ENCODE assay signal across 26 mouse cellular contexts in the genomic region with DNA sequence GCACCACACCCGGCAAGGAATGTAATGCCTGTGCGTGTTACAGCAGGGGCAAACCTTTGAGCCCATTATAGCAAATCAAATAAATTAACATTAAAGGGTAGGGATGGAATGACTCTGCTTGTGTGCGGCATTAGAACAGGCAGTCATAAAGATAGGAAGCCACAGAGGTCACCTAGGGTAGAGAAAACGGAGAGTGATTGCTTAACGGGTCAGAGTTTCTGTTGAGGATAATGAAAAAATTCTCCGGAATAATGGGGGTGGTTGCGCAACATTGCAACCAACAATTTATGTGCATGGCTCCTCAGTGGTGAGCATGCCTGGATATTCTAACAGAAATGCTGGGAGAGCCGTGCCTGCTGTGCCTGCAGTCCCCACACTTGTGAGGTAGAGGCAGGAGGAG. TPM values are rescaled to one million over a fixed set of nuclear protein-coding genes. Genes with fewer than 3 reads are reported as not detected.
DNase-seq lines count a peak whose midpoint lies in the region; ATAC-seq and TF ChIP-seq lines count a peak whose summit lies in the region.
"Had no signal": no experiment of that assay in that cellular context is flagged by ENCODE, and none has a peak within 500 bp of the region (broad histone marks: within the 10 kb centered on the region; RNA-seq: fewer than 3 reads in every experiment).

No protein-coding gene starts in this region.

- H3K4me1 ChIP-seq in liver, adult 2 months (ENCODE audit: control insufficient read depth, insufficient read depth, low read length), result no peaks in the 10 kb centered on the region; the same call in 1 of the 2 replicates
- H3K4me1 ChIP-seq in liver, embryonic 11.5 days (replicated peaks; ENCODE audit: control insufficient read depth, insufficient read depth, low read length), result no peaks in the 10 kb centered on the region
- H3K4me1 ChIP-seq in intestine, embryonic 14.5 days (replicated peaks; ENCODE audit: control insufficient read depth, insufficient read depth, low read length), result no peaks in the 10 kb centered on the region
- H3K4me1 ChIP-seq in midbrain, embryonic 10.5 days, result peaks cover 7% of the 10 kb centered on the region
- H3K4me1 ChIP-seq: forebrain, embryonic 12.5 days; heart, embryonic 15.5 days; stomach, embryonic 15.5 days had no signal

- DNase-seq in adrenal gland, adult 8-10 months, result peak; percentile 33
- no peak for DNase-seq in adrenal gland, adult 18-20 months (ENCODE audit: low spot score in 2 of 2)
- peak; percentile 60 for DNase-seq in liver, adult 2 months (ENCODE audit: extremely low read depth, low read depth, low spot score)
- no peak for DNase-seq in liver, embryonic 11.5 days (ENCODE audit: low spot score)
- no peak for DNase-seq in intestine, embryonic 14.5 days (ENCODE audit: low spot score)
- no peak for DNase-seq in midbrain, embryonic 10.5 days (ENCODE audit: low spot score)
- DNase-seq in layer of hippocampus, postnatal 36 days, result no peak
- no peak for DNase-seq in spleen, adult 12 weeks (ENCODE audit: low spot score)
- DNase-seq: cerebellum, adult 2 months; heart, adult 18-20 months; heart, postnatal 4 days; midbrain, embryonic 14.5 days; right cerebral cortex, postnatal 14 days; thymus, adult 18-20 months had no signal

- no peak for TF ChIP-seq CTCF in liver, adult 2 months (IDR thresholded peaks at IDR 0.05; ENCODE audit: low read depth, low read length)

- no peaks in the 10 kb centered on the region for H3K36me3 ChIP-seq in liver, adult 2 months (ENCODE audit: control insufficient read depth, insufficient read depth, low read length)
- no peaks in the 10 kb centered on the region for H3K36me3 ChIP-seq in liver, embryonic 11.5 days (ENCODE audit: control insufficient read depth, insufficient read depth, low read length)
- no peaks in the 10 kb centered on the region for H3K36me3 ChIP-seq in intestine, embryonic 14.5 days (ENCODE audit: control insufficient read depth, insufficient read depth, low read length)
- H3K36me3 ChIP-seq in midbrain, embryonic 10.5 days, result no peaks in the 10 kb centered on the region
- H3K36me3 ChIP-seq: embryonic facial prominence, embryonic 10.5 days; forebrain, embryonic 12.5 days; heart, embryonic 15.5 days; limb, embryonic 12.5 days; stomach, embryonic 15.5 days had no signal

- WGBS in liver, adult 2 months, result 21% methylated on average over 8 of the region's 8 CpGs
- 62% methylated on average over 8 of the region's 8 CpGs for WGBS in liver, embryonic 11.5 days
- WGBS in intestine, embryonic 14.5 days, result 57% methylated on average over 8 of the region's 8 CpGs
- WGBS in midbrain, embryonic 10.5 days, result 85% methylated on average over 8 of the region's 8 CpGs

- no peak for ATAC-seq in liver, embryonic 11.5 days (replicated peaks; ENCODE audit: low FRiP score)
- 0 out of 2 replicates have a peak, but pooled peaks have one; percentile 23 for ATAC-seq in intestine, embryonic 14.5 days (replicated peaks; ENCODE audit: low FRiP score, low TSS enrichment, low read depth)
- ATAC-seq: hindbrain, embryonic 16.5 days; lung, postnatal 0 days had no signal

- no peaks in the 10 kb centered on the region for H3K9me3 ChIP-seq in liver, embryonic 11.5 days (ENCODE audit: control insufficient read depth, low read length)
- no peaks in the 10 kb centered on the region for H3K9me3 ChIP-seq in intestine, embryonic 14.5 days (ENCODE audit: control insufficient read depth, low read length)
- H3K9me3 ChIP-seq in midbrain, embryonic 10.5 days (replicated peaks), result no peaks in the 10 kb centered on the region
- H3K9me3 ChIP-seq: embryonic facial prominence, embryonic 10.5 days; forebrain, embryonic 12.5 days; heart, embryonic 15.5 days; limb, embryonic 12.5 days; stomach, embryonic 15.5 days had no signal

- H3K4me3 ChIP-seq in liver, adult 2 months (ENCODE audit: insufficient read depth, low read depth, low read length), result no peak overlapping the region
- H3K4me3 ChIP-seq in liver, embryonic 11.5 days (ENCODE audit: low read depth, low read length), result no peak overlapping the region
- H3K4me3 ChIP-seq in intestine, embryonic 14.5 days (ENCODE audit: low read depth, low read length), result no peak overlapping the region
- no peak overlapping the region for H3K4me3 ChIP-seq in midbrain, embryonic 10.5 days
- H3K4me3 ChIP-seq: embryonic facial prominence, embryonic 10.5 days; forebrain, embryonic 12.5 days; heart, embryonic 15.5 days; limb, embryonic 12.5 days; stomach, embryonic 15.5 days had no signal

- no peak overlapping the region for H3K27ac ChIP-seq in liver, adult 2 months (replicated peaks; ENCODE audit: insufficient read depth, low read depth, low read length)
- no peak overlapping the region for H3K27ac ChIP-seq in liver, embryonic 11.5 days (ENCODE audit: low read depth, low read length)
- H3K27ac ChIP-seq in intestine, embryonic 14.5 days (ENCODE audit: low read depth), result no peak overlapping the region
- H3K27ac ChIP-seq in midbrain, embryonic 10.5 days (replicated peaks), result no peak overlapping the region
- H3K27ac ChIP-seq: embryonic facial prominence, embryonic 10.5 days; forebrain, embryonic 12.5 days; heart, embryonic 15.5 days; limb, embryonic 12.5 days; liver, embryonic 14.5 days; stomach, embryonic 15.5 days had no signal

- no peak overlapping the region for H3K4me2 ChIP-seq in liver, embryonic 11.5 days
- no peak overlapping the region for H3K4me2 ChIP-seq in intestine, embryonic 14.5 days (ENCODE audit: low read length)
- H3K4me2 ChIP-seq: forebrain, embryonic 12.5 days; heart, embryonic 15.5 days; limb, embryonic 12.5 days; stomach, embryonic 15.5 days had no signal

- H3K27me3 ChIP-seq in liver, adult 2 months (ENCODE audit: control insufficient read depth, insufficient read depth, low read length), result peaks cover 2% of the 10 kb centered on the region; the same call in 1 of the 2 replicates
- peaks cover 11% of the 10 kb centered on the region for H3K27me3 ChIP-seq in liver, embryonic 11.5 days (replicated peaks; ENCODE audit: control insufficient read depth, insufficient read depth, low read length)
- no peaks in the 10 kb centered on the region for H3K27me3 ChIP-seq in intestine, embryonic 14.5 days (replicated peaks; ENCODE audit: control insufficient read depth, insufficient read depth, low read length)
- no peaks in the 10 kb centered on the region for H3K27me3 ChIP-seq in midbrain, embryonic 10.5 days (ENCODE audit: low read depth, poor library complexity, severe bottlenecking)
- H3K27me3 ChIP-seq: forebrain, embryonic 12.5 days; stomach, embryonic 15.5 days had no signal

- TF ChIP-seq POLR2A in liver, adult 2 months (IDR thresholded peaks at IDR 0.05; ENCODE audit: extremely low read depth, insufficient read depth, low read length), result no peak

- H3K79me2 ChIP-seq in liver, adult 2 months (ENCODE audit: control insufficient read depth, insufficient read depth, low read length), result no peaks in the 10 kb centered on the region

- H3K9ac ChIP-seq in liver, adult 2 months (ENCODE audit: low read depth, low read length), result no peak overlapping the region
- H3K9ac ChIP-seq in liver, embryonic 11.5 days (ENCODE audit: low read depth, low read length), result no peak overlapping the region
- no peak overlapping the region for H3K9ac ChIP-seq in intestine, embryonic 14.5 days (ENCODE audit: low read length)
- H3K9ac ChIP-seq: forebrain, embryonic 12.5 days; heart, embryonic 15.5 days; limb, embryonic 12.5 days; liver, embryonic 14.5 days; stomach, embryonic 15.5 days had no signal

RNA-seq across cellular contexts. Expression of a gene that starts 10.5 kb away (rescaled TPM):
- 100 to 1,000 TPM; 381 to 565 (median 479) TPM for total RNA-seq in adrenal gland, adult 8-10 months (2022)
- 1,000 to 10,000 TPM in 1 of 2 experiments, 100 to 1,000 TPM in 1; 638 to 1,072 TPM for total RNA-seq in adrenal gland, adult 18-20 months (2021)
- 323 and 384 TPM in 2 replicates for total RNA-seq in liver, adult 2 months (2014; rRNA removed)
- 623 and 677 TPM in 2 replicates for polyA plus RNA-seq in liver, adult 2 months (2012; rRNA removed)
- 547 and 583 TPM in 2 replicates for polyA plus RNA-seq in liver, embryonic 11.5 days (2014; fragmentation: Nextera tagmentation; extraction: Ambion mirVana)
- 522 and 561 TPM in 2 replicates for polyA plus RNA-seq in intestine, embryonic 14.5 days (2014; fragmentation: Nextera tagmentation; extraction: Ambion mirVana)
- polyA plus RNA-seq in midbrain, embryonic 10.5 days (2016; fragmentation: Nextera tagmentation; extraction: Ambion mirVana), result 490 and 491 TPM in 2 replicates
- 100 to 1,000 TPM; 346 to 350 TPM for total RNA-seq in layer of hippocampus, postnatal 36 days (2021)

RNA-seq across cellular contexts. Expression of a gene that starts 11.5 kb away (rescaled TPM):
- under 1 TPM in 1 of 4 experiments, not detected in 3; 0.59 TPM for total RNA-seq in adrenal gland, adult 8-10 months (2022)
- total RNA-seq in adrenal gland, adult 18-20 months (2021), result under 1 TPM in 1 of 2 experiments, not detected in 1; 0.32 TPM
- total RNA-seq in liver, adult 2 months (2014; rRNA removed), result not detected in 2 replicates
- polyA plus RNA-seq in liver, adult 2 months (2012; rRNA removed), result 0.12 TPM in 1 of 2 replicates, not detected in the other
- not detected in 2 replicates for polyA plus RNA-seq in liver, embryonic 11.5 days (2014; fragmentation: Nextera tagmentation; extraction: Ambion mirVana)
- not detected in 2 replicates for polyA plus RNA-seq in intestine, embryonic 14.5 days (2014; fragmentation: Nextera tagmentation; extraction: Ambion mirVana)
- not detected in 2 replicates for polyA plus RNA-seq in midbrain, embryonic 10.5 days (2016; fragmentation: Nextera tagmentation; extraction: Ambion mirVana)
- total RNA-seq in layer of hippocampus, postnatal 36 days (2021), result not detected
- total RNA-seq: heart, adult 18-20 months; heart, postnatal 4 days; left cerebral cortex, postnatal 10 days had no signal
- polyA plus RNA-seq: embryonic facial prominence, embryonic 10.5 days; forebrain, embryonic 12.5 days; heart, embryonic 15.5 days; hindbrain, embryonic 16.5 days; limb, embryonic 12.5 days; liver, embryonic 14.5 days; midbrain, embryonic 14.5 days; neural tube, embryonic 14.5 days; stomach, embryonic 15.5 days had no signal

RNA-seq across cellular contexts. Expression of a gene that starts 27.5 kb away (rescaled TPM):
- total RNA-seq in adrenal gland, adult 8-10 months (2022), result 10 to 100 TPM in 1 of 4 experiments, 1 to 10 TPM in 3; 2.6 to 12.4 (median 6.9) TPM
- total RNA-seq in adrenal gland, adult 18-20 months (2021), result 1 to 10 TPM; 6.4 to 7.5 TPM
- total RNA-seq in liver, adult 2 months (2014; rRNA removed), result 0.07 and 0.46 TPM in 2 replicates
- polyA plus RNA-seq in liver, adult 2 months (2012; rRNA removed), result 0.19 and 0.23 TPM in 2 replicates
- 0.16 and 0.69 TPM in 2 replicates for polyA plus RNA-seq in liver, embryonic 11.5 days (2014; fragmentation: Nextera tagmentation; extraction: Ambion mirVana)
- polyA plus RNA-seq in intestine, embryonic 14.5 days (2014; fragmentation: Nextera tagmentation; extraction: Ambion mirVana), result 1.7 and 1.8 TPM in 2 replicates
- 2.3 and 2.4 TPM in 2 replicates for polyA plus RNA-seq in midbrain, embryonic 10.5 days (2016; fragmentation: Nextera tagmentation; extraction: Ambion mirVana)
- 1 to 10 TPM; 2.8 to 5.0 TPM for total RNA-seq in layer of hippocampus, postnatal 36 days (2021)

RNA-seq across cellular contexts. Expression of a gene that starts 59.9 kb away (rescaled TPM):
- total RNA-seq in adrenal gland, adult 8-10 months (2022), result 1 to 10 TPM in 1 of 4 experiments, under 1 TPM in 3; 0.31 to 1.0 (median 0.45) TPM
- total RNA-seq in adrenal gland, adult 18-20 months (2021), result under 1 TPM; 0.26 to 0.53 TPM
- total RNA-seq in liver, adult 2 months (2014; rRNA removed), result not detected in 2 replicates
- not detected in 2 replicates for polyA plus RNA-seq in liver, adult 2 months (2012; rRNA removed)
- not detected in 2 replicates for polyA plus RNA-seq in liver, embryonic 11.5 days (2014; fragmentation: Nextera tagmentation; extraction: Ambion mirVana)
- 0.37 TPM in 1 of 2 replicates, not detected in the other for polyA plus RNA-seq in intestine, embryonic 14.5 days (2014; fragmentation: Nextera tagmentation; extraction: Ambion mirVana)
- polyA plus RNA-seq in midbrain, embryonic 10.5 days (2016; fragmentation: Nextera tagmentation; extraction: Ambion mirVana), result not detected in 2 replicates
- total RNA-seq in layer of hippocampus, postnatal 36 days (2021), result under 1 TPM; 0.33 to 0.40 TPM
- total RNA-seq: heart, adult 18-20 months; heart, postnatal 4 days; layer of hippocampus, postnatal 14 days; megakaryocyte, adult 5-6 weeks had no signal
- polyA plus RNA-seq: embryonic facial prominence, embryonic 10.5 days; forebrain, embryonic 12.5 days; heart, embryonic 15.5 days; hindbrain, embryonic 16.5 days; limb, embryonic 12.5 days; lung, postnatal 0 days; midbrain, embryonic 14.5 days had no signal

Comparison
In these comparisons a context has a peak if more than half of its experiments do, and no peak if none do; other contexts are left out.
1. DNase-seq: peak in adrenal gland, adult 8-10 months (single experiment) and liver, adult 2 months (single experiment); none in adrenal gland, adult 18-20 months (0 of 2), liver, embryonic 11.5 days (single experiment), intestine, embryonic 14.5 days (single experiment), midbrain, embryonic 10.5 days (single experiment), layer of hippocampus, postnatal 36 days (0 of 2) and spleen, adult 12 weeks (single experiment).